Mouse (Mus musculus) right cerebral cortex, postnatal 10 days (tissue): ENCODE measurements around the gene Mamdc4.

ENCODE experiments used
- DNase-seq, 2 experiments: peaks; one replicate each; pipeline ENCODE4 v3.0.0; 2021; ENCODE audit warnings: low spot score in 2 of 2

Gene Mamdc4

DNA sequence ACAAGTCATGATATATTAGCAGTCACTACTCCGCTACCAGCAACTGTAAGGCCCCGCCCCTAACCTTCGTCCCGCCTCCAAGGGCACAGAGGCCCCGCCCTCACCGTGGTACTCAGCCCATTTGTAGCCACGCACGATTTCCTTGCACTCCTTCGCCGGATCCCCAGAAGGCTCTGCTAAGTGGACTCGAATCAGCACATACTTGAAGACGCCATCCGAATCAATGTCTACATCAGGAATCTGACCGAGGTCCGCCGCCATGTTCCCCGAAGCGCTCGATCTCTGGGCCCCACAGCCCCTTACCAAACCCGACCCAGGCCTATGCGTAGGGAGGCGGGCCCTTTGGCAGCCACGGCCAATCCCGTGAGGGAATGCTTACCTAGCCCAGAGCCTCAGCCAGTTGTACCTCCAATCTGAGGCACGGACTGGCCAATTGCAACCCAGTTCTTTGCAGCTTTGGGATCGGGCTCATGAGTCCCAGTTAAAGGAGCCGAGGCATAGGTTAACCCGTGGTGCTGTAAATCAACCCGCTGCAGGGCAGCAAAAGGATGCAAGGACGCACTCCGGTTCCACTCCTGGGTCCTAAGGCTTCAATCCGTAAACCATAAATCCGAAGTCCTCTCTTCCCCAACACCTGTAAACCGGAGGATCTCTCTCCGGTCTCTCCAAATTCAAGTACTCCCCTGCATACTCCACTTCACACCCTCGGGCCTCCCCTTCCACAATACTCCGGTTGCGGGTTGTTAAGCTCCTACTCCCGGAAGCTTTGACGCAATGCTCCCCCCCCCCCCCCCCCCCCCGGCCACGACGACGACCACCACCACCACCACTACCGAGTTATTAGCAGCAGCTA, at the start of gene Mamdc4, which contains the start of gene Phpt1:
TSS of gene Mamdc4 (minus strand) at position 267 of the 853 bp plus-strand sequence.
TSS of gene Phpt1 (minus strand) at position 646 of the 853 bp plus-strand sequence.
- peak; percentile 98 to 99 for DNase-seq

DNA sequence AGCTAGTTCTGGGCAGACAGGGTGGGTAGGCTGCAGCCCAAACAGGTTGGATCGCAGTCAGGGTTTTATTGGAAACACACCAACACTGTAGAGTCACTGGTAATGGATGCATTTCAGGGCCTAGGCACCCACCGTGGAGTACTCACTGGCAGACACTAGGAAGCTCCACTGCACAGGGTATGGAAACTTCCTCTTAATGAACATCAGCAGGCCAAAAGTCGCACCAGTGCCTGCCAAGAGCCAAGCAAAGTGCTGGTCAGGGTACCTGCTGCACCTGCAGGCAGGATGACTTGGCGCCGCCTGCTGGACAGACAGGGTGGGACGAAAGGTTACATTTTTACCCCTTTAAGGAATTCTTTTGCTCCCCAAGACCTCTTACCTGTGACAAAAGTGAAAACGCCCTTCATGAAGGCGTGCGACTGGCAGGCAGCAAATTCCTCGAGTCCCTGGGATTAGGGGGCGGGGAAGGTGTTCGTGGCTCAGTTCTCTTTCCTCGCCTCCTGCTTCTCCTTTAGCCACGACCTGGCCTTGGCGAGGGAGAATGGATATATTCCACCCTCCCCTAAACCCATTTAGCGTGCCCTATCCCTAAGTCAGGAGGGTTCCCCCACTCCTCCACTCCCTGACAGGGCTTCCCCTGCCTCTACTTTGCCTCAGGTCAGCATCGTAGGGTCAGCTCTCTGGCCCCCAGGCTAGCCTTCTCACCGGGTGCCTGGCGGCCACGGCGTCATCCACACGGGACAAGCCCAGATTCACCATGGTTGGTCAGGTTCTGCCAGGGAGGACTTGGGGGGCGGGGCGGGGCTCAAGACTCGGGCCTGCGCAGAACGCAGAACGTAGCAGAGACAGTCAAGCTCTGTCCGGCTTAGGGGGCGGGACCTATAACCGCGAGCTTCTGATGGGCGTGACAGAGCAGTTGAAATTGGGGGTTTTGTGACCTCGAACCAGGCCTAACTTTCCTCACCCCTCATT, 46.9 kb upstream of the Mamdc4 start, which contains the start of gene Tmem141:
TSS of gene Tmem141 (minus strand) at position 777 of the 972 bp plus-strand sequence.
- peak; percentile 93 to 94 for DNase-seq

DNA sequence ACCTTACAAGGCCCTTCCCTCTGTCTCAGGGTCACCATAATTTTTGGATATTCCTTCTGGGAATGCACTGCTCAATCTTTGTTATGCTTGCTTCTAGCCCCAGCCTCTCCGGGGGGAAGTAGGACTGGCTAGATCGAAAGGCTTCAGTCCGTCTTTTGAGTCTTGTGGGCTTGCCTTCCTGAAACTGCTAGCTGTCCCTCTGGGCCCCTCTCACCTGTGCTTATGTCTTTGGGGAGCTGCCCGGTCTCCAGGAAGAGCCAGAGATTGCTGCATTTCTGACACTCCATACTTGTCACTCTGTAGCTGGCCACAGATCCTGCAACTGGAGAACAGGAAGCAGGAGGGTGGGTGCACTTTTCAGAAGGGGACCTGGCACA, 46.2 kb upstream of the Mamdc4 start:
- DNase-seq, result no peak

DNA sequence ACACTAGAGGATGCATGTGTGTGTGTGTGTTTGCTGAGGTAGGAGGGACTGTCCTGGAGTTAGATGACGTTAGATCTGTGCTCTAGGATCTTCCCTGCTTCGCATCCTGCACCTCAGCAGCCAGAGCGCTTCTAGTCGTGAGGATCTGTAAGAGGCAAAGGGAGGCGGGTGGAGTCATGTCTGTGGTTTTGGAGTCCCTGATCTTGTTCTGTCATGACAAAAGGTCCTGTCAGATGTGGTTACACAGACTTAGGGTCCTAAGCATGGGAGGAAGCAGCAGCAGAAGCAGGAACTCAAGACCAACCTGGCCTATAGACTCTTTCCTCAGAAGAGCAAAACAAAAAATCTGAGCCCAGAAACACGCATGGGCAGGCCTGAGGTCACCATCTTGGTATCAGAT, 45.7 kb upstream of the Mamdc4 start:
- DNase-seq, result no peak

DNA sequence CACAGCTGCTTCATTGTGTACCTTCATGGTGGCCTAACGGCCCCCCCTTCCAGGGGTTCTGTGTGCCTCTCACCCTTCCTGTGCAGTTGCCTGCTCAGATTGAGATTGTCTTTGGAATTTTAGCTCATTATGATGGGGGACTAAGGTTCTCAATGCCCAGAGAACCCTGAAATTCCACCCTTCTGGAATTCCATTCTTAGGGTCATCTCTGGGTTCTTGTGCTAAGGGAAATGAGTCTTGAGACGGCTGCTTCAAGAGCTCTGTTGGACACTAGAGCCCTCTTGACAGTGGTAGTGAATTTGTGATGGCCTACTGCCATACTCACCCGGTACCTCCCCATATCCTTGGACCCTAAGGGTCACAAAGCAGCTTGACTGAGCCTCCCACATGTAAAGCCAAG, 42.9 kb upstream of the Mamdc4 start, which contains the start of gene Ccdc183:
TSS of gene Ccdc183 (minus strand) at position 101 of the 400 bp plus-strand sequence.
- DNase-seq, result no peak

DNA sequence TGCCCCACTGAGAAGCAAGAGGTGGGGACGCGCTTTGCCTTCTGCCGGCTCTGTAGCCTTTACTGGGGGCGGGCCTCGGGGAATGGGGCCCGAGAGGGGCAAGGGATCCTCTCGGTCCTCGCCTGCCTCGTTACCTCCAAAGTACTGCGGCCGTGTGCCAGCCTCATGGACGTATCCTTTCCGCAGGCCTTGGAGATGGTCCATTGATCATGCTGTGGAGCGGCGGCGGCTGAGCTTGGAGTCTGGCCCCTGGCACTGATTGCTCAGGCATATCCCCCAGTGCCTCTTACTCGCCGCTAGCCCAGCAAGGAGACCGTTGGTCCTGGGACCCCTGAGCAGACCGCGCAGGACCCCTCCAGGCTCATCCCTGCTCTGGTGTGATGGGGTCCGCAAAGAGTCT, 41.8 kb upstream of the Mamdc4 start:
- DNase-seq, result no peak

DNA sequence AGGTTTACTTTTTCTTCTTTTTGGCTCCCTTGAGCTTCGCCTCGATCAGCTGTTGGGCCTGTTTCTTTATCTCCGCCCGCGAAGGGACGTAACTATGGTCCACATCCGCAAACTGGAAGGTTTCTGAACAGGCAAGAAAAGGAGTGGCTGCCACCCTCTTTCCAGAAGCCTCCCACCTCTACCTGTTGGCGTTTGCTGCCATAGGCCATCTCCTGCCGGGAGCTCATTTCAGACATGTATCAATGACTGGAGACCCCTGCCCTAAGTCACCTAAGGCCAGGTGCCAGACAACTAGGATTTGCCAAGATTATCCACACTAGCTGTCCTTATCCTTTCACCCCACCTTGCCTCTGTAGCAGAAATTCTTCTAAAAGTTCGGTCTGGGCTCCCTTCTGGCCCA, 34.0 kb upstream of the Mamdc4 start:
- no peak for DNase-seq

DNA sequence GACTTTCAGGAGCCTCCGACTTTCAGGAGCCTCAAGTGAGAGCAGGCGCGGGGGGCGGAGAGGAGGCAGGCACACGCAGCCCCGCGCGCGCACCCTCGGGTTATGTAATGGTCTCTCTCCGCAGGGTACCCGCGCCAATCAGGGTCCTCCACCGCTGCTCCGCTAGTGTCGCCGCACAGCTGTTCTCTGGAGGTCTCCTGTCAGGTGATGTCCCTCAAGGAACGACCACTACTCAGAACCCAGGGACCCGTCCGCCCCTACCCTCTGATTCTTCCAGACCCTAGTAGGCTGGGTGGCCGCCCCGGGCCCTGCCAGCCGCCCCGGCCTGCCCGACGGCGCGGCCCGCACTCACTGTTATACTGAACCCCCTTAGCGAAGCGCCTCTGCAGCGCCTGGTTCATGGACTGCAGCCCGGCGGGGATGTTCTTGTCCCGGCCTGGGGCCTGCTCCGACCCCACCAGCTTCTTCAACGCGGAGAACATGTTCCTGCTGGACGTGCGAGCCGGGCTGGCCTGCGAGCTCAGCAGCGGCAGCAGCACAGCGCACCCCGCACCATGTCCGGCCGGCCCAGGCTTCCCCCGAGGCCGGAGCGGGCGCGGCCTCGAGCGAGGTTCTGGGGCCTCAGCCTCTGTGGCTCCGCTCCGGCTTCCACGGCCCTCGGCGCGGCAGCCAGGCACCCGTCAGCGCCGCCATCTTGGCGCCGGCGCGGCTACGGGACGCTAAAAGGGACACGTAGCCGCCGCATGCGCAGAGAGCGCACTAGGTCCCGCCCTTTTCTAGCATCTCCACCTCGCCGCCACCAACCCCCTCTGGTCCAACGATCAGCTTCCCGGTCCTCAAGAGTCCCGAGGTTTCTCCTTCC, 33.3 kb upstream of the Mamdc4 start, which contains the start of gene Rabl6:
TSS of gene Rabl6 (minus strand) at position 761 of the 862 bp plus-strand sequence.
- peak; percentile 94 for DNase-seq

DNA sequence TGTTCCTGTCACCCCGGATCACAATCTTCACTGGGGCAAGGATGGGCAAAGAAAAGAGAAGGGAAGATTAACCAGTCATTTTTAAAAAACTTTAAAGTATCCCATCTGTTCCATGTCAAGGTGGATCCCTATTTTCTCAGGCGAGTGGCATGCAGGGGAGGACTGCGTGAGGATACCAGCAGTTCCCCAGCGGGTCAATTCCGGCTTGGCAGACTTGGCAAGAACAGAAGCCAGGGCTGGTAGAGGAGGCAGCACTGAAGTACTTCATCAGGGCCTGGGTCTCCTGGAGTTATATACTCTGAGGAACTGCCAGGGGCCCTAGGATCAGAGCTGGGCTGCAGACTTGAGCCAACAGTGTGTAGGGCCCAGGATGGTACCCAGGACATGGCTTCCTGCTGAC, 27.9 kb upstream of the Mamdc4 start:
- no peak for DNase-seq

DNA sequence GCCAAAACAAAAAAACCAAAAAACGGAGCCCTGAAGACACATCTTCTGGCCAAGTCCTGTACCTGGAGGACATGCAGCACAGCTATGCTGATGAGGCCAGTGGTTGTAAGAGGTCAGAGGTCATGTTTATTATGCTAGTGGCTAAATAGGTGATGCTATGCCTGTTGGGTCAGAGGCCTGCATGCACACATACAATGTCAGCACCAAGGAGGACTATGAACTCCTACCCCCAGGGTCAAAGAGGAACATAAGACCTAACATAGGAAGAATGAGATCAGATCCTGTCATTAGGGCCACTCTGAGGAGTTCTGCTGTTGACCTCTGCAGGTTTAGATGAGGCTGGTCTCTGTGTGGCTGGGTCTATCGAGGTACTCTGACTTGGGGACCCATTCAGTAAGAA, 25.4 kb upstream of the Mamdc4 start:
- no peak for DNase-seq

DNA sequence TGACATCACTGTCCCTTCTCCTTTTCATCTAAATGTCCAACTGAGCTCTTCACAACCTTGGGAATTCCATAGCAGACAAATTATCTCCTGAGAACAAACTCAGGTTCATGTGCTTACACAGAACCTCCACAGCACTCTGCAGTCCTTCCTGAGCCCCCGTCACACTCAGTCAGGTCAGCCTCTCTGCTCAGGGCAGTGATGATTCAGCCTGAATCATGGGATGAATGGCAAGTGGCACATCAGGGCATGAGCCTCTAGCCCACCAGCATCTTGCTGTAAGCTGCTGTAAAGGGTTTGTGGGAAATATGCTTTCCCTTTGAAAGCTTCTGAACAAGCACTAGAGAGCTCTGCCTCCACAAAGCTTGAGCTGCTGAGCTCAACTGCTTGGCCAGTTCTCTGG, 24.1 kb upstream of the Mamdc4 start:
- no peak for DNase-seq

DNA sequence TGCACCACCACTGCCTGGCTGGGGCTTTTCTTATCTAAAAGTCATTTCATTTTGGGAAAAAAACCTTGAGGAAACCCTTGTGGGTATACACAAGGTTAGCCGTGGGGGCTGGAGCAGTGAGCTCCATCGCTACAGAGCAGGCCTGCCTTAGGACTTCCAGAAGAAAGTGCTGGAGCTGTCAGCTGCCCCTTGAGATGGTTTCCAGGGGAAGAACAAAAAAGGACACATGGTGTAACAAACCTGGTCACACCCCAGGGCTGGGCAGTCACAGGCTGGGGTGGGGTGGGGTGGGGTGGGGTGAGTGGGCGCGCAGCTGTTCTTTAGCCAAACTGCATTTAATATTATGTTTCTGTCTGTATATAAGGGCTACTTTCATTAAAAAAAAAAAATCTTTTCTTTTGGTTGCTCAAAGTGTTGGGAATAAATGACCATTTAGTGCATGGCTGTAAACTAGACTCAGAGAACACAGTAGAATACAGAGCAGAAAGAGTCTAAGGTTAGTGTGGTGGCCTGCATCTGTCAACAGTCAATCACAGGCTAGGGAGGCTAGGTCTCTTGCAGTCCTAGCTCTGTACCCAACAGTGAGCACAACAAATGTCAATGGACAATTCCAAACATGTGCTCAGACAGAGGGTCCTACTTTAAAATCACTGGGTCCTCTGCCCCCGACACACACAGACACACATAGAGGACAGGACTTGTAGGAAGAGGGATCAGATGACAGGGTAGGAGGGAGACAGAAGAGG, 22.3 kb upstream of the Mamdc4 start:
- no peak for DNase-seq

DNA sequence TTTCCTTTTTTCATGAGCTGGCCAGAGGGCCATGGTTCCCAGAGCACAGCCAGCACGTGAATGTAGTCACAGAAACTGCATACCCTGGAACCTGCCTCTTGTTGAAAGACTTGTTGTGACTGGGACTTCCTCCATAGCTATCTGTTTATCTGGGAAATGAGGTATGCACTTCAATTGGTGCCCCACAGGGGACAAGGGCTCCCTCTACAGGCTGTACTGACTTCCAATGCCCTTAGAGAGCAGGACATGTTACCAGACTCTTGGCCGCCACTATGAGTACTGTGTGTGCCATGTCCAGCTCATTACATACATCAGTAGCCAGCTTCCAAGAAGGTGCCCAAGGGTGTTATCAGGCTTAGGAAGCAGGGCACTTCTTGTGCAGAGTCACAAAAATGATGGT, 17.2 kb upstream of the Mamdc4 start:
- DNase-seq, result no peak

DNA sequence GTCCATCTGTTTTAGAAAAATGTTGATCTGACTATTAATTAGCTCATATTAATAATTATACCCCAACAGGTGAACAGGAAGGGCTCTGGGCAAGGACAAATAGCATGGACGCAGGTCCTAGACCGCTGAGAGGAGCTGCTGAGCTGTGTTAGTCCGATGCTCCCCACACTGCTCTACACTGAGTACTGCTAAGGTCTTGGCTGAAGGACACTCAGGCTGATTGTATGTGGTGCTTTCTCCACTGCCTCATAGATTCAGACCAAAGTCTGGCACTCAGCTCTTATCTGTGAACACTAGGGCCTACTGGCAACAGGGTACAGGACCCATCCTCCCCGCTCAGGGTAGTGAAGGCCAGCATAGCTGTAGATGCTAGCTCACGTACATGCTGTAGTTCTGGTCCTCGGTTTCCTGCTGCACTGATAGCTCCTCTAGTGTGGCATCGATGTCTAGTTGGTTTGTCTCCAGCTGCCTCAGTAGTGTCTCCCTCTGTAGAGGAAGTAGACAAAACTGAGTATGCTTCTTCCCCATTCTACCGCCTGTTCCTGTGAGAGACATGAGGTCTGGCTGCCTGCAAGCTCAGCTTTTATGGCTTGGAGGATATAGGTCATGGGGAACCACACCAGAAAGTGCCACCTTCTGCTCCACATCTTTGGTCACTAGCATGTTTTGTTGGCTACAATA, 13.7 kb upstream of the Mamdc4 start:
- peak in 1 of 2 experiments; percentile 51 for DNase-seq

DNA sequence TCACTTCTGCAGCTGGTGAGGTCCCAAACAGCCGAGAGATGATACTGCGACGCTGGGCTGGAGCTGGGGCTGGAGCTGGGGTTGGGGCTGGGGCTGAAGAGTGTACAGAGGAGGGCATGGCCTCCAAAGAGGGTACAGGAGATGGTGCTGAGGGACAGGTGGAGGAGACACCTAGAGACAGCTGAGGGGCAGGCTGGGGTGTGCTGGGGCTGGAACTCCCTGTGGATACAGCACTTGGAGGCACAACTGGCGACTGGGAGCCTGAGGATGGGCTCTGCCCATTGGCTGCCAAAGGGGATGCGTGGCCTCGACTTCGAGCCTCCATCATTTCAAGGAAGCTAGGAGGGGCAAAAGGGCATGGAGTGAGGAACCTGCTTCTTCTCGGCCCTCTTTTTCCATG, 12.6 kb upstream of the Mamdc4 start:
- DNase-seq, result no peak

DNA sequence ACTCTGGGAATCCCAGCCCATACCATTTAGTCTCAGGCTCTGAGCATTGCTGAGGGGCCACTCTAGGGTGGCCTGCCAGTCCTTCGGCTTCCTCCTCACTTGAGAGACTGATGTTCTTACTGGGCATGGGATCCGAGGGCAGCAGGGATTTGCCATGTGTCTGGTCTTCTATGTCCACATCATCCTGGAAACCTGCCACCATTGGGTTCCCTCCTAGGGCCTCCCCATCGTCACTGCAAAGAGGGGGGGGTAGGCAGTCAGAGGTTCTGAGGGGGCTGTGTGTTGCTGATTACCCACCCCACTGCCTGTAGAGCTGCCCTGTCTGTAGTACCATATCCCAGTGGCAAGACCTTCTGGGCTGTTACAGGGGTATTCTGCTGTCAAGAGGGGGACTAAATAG, 11.0 kb upstream of the Mamdc4 start:
- DNase-seq, result peak in 1 of 2 experiments; percentile 43

DNA sequence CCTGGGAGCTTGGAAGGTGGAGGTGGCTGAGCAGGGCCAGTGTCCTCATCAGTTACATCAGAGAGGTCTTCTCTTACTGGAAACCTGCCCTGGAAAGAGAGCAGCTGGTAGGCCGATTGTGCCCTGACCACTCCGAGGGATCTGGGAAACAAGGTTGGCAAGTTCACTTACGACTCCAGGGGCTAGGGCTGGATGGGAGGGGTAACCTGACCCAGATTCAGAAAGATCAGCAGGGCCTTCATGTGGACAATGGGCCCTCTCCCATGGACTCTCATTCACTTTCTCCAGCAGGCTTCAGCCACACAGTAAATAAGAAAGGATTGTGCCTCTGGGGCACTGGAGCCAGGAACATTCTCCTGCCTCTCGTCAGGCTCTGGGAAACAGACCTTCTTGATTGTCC, 10.2 kb upstream of the Mamdc4 start:
- peak; percentile 37 to 62 for DNase-seq

DNA sequence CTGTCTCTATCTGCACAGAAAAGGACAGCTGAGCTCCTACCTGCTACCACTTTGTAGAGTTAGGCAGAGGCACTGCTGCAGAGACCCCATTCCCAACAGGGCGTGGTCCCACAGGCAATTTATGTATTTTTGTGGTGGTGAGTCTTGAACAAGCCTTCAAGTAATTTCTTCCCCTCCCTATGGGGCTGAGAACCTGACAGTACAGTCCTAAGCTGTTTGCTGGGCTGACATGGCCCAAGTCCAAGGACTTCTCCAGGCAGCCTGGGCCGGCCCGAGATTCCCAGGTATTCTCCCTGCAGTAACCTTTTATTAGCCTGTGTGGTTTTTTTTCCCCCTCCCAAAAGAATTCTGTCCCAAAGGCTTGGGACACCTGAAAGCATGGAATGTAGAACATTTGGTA, 9.5 kb upstream of the Mamdc4 start:
- peak; percentile 35 to 38 for DNase-seq

DNA sequence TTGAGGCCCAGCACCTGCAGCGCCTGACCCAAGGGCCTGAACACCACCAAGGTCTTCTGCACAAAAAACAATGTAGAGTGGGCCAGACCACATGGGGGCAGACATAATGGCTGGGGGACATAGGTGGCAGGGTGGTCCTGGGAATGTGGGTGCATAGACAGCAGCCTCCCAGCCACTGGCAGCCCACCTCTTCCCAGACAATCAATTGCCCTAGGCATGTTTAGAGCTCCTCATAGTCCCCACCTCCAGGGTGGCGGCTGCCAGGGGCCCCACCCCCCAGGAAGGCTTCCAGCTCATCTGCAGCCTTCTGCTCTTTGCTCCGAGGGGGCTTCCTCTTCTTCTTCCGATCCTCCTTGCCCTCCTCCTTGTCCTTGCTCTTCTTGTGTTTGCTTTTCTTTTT, 8.9 kb upstream of the Mamdc4 start:
- peak; percentile 45 to 49 for DNase-seq

DNA sequence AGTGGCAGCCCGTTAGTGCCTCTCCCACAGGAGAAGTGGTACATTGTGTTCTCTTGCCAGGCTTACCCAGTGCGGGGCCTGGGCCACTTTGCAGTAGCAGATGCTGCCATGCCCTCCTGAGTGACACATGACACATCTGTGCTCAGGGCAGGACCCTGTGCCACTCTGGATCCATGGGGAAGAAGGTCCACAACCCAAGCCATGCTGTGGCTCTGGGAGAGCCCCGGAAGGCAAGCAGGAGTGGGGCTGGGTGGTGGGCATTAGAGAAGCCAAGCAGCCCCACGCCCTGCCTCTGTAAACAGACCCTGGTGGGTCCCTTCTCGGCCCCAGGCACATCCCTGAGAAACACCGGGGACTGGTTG, 8.5 kb upstream of the Mamdc4 start:
- peak in 1 of 2 experiments; percentile 42 for DNase-seq
